Mouse (Mus musculus) macrophage (primary cell): ENCODE results near the gene Prdm9. TPM values are rescaled to one million over a fixed set of nuclear protein-coding genes. Genes with fewer than 3 reads are reported as not detected.

Source experiments
- H3K27ac ChIP-seq: fragments of 350-480 bp; formaldehyde crosslinking; 2 replicates; pipeline ENCODE4 v1.9.0; 2021
- H3K36me3 ChIP-seq: fragments of 350-480 bp; formaldehyde crosslinking; 2 replicates; pipeline ENCODE4 v1.9.0; 2021; ENCODE audit errors: inconsistent target
- H3K4me3 ChIP-seq: fragments of 350-480 bp; formaldehyde crosslinking; 2 replicates; pipeline ENCODE4 v1.9.0; 2021; ENCODE audit errors: inconsistent target
- H3K79me2 ChIP-seq: fragments of 350-480 bp; formaldehyde crosslinking; 2 replicates; pipeline ENCODE4 v1.9.0; 2021; ENCODE audit errors: inconsistent target
- WGBS: methylation state at CpG from one replicate; pipeline ENCODE4 v1.1.7; 2026; ENCODE audit warnings: inconsistent platforms; ENCODE audit not compliant: missing documents; 5-methylcytosine and 5-hydroxymethylcytosine counted together
- polyA plus RNA-seq: library from polyadenylated mRNA; stranded (reverse); fragments of 250-400 nt; gene quantifications from 3 replicates; pipeline ENCODE4 v1.2.4, GENCODE M21; 2018; ENCODE audit warnings: inconsistent platforms
- total RNA-seq, 78 experiments: library from RNA; depleted of rRNA; stranded (reverse); fragments of 250-400 nt; gene quantifications; 1 replicate in 9 of 78; 2 replicates in 24 of 78; 3 replicates in 43 of 78; 4 replicates in 2 of 78; pipeline ENCODE4 v1.2.4; 2018; ENCODE audit warnings: inconsistent platforms in 56 of 78

The Prdm9 gene
- total RNA-seq (2018; cell fraction: chromatin; rRNA removed) = 10 to 100 TPM; 15.0 to 30.5 (median 23.0) TPM
- 1 to 10 TPM; 1.3 to 3.7 (median 2.1) TPM for total RNA-seq (2018; cell fraction: cytosol; rRNA removed)
- total RNA-seq (2018; cell fraction: nucleus; rRNA removed) = 10 to 100 TPM in 21 of 26 experiments, 1 to 10 TPM in 5; 5.2 to 26.2 (median 14.0) TPM
- polyA plus RNA-seq = 1.9 to 3.2 TPM (median 3.1 TPM) in 3 replicates

GRCm38 (mm10) chr17:15564014-15564927 lies at the start of gene Prdm9:
Gene Prdm9 (minus strand): TSS chr17:15564354.
- under 1% methylated on average over 43 of the region's 43 CpGs for WGBS
- Histone ChIP-seq H3K4me3 (peak within 1 kb of the TSS; percentile 78), H3K79me2 (no peaks in the 10 kb centered on the region), H3K27ac (peak within 1 kb of the TSS; percentile 85), H3K36me3 (no peaks in the 10 kb centered on the region)

- Histone ChIP-seq H3K36me3 (no peaks in the 10 kb centered on the region), H3K4me3 (no peak overlapping the region), H3K79me2 (no peaks in the 10 kb centered on the region), H3K27ac (no peak overlapping the region)
- 81% methylated on average over 7 of the region's 11 CpGs for WGBS
Observed at GRCm38 (mm10) chr17:15599496-15599895, 35.3 kb upstream of the Prdm9 start.

GRCm38 (mm10) chr17:15591216-15591881 lies 27.2 kb upstream of the Prdm9 start:
- H3K27ac ChIP-seq = no peak overlapping the region
- H3K79me2 ChIP-seq = no peaks in the 10 kb centered on the region
- WGBS = 80% methylated on average over 5 of the region's 7 CpGs
- H3K36me3 ChIP-seq = no peaks in the 10 kb centered on the region
- H3K4me3 ChIP-seq = no peak overlapping the region

- H3K79me2 ChIP-seq = no peaks in the 10 kb centered on the region
- H3K27ac ChIP-seq = no peak overlapping the region
- 96% methylated on average over 2 of the region's 2 CpGs for WGBS
- H3K4me3 ChIP-seq = no peak overlapping the region
- H3K36me3 ChIP-seq = no peaks in the 10 kb centered on the region
Observed at GRCm38 (mm10) chr17:15588116-15588515, 24.0 kb upstream of the Prdm9 start.

GRCm38 (mm10) chr17:15585691-15586090 lies 21.5 kb upstream of the Prdm9 start:
- no peak overlapping the region for H3K27ac ChIP-seq
- no peak overlapping the region for H3K4me3 ChIP-seq
- no peaks in the 10 kb centered on the region for H3K36me3 ChIP-seq
- H3K79me2 ChIP-seq = no peaks in the 10 kb centered on the region
- WGBS = 77% methylated on average over 2 of the region's 4 CpGs

- no peak overlapping the region for H3K27ac ChIP-seq
- H3K79me2 ChIP-seq = no peaks in the 10 kb centered on the region
- no peak overlapping the region for H3K4me3 ChIP-seq
- 39% methylated on average over 7 of the region's 7 CpGs for WGBS
- no peaks in the 10 kb centered on the region for H3K36me3 ChIP-seq
Observed at GRCm38 (mm10) chr17:15583071-15583470, 18.9 kb upstream of the Prdm9 start.

GRCm38 (mm10) chr17:15580072-15580447 lies 15.9 kb upstream of the Prdm9 start:
- Histone ChIP-seq H3K4me3 (no peak overlapping the region), H3K79me2 (no peaks in the 10 kb centered on the region), H3K27ac (no peak overlapping the region), H3K36me3 (no peaks in the 10 kb centered on the region)
- WGBS = 82% methylated on average over 2 of the region's 2 CpGs

GRCm38 (mm10) chr17:15579410-15580071 lies 15.4 kb upstream of the Prdm9 start:
- Histone ChIP-seq H3K27ac (no peak overlapping the region), H3K4me3 (no peak overlapping the region), H3K36me3 (no peaks in the 10 kb centered on the region), H3K79me2 (no peaks in the 10 kb centered on the region)
- WGBS = 89% methylated on average over 7 of the region's 7 CpGs

- 2% methylated on average over 30 of the region's 32 CpGs for WGBS
- H3K36me3 ChIP-seq = no peaks in the 10 kb centered on the region
- H3K27ac ChIP-seq = no peak overlapping the region
- H3K79me2 ChIP-seq = no peaks in the 10 kb centered on the region
- H3K4me3 ChIP-seq = no peak overlapping the region
Observed at GRCm38 (mm10) chr17:15577291-15577694, 13.1 kb upstream of the Prdm9 start.

GRCm38 (mm10) chr17:15575056-15575455 lies 10.9 kb upstream of the Prdm9 start:
- H3K4me3 ChIP-seq = no peak overlapping the region
- no peaks in the 10 kb centered on the region for H3K36me3 ChIP-seq
- no peak overlapping the region for H3K27ac ChIP-seq
- 75% methylated on average over 1 of the region's 1 CpGs for WGBS
- no peaks in the 10 kb centered on the region for H3K79me2 ChIP-seq

- Histone ChIP-seq H3K27ac (no peak overlapping the region), H3K79me2 (no peaks in the 10 kb centered on the region), H3K36me3 (no peaks in the 10 kb centered on the region), H3K4me3 (no peak overlapping the region)
- 72% methylated on average over 5 of the region's 5 CpGs for WGBS
Observed at GRCm38 (mm10) chr17:15566908-15567307, 2.8 kb upstream of the Prdm9 start.

- 58% methylated on average over 11 of the region's 12 CpGs for WGBS
- Histone ChIP-seq H3K36me3 (no peaks in the 10 kb centered on the region), H3K4me3 (peak overlapping the region; percentile 78), H3K27ac (peak overlapping the region; percentile 85), H3K79me2 (no peaks in the 10 kb centered on the region)
Observed at GRCm38 (mm10) chr17:15564928-15565300, 760 bp upstream of the Prdm9 start.

GRCm38 (mm10) chr17:15559946-15560345 lies 4.2 kb downstream of the Prdm9 start:
- WGBS = 100% methylated on average over 1 of the region's 2 CpGs
- Histone ChIP-seq H3K79me2 (no peaks in the 10 kb centered on the region), H3K4me3 (no peak overlapping the region), H3K27ac (no peak overlapping the region), H3K36me3 (no peaks in the 10 kb centered on the region)

GRCm38 (mm10) chr17:15549713-15550112 lies 14.4 kb downstream of the Prdm9 start:
- Histone ChIP-seq H3K4me3 (no peak overlapping the region), H3K79me2 (no peaks in the 10 kb centered on the region), H3K27ac (no peak overlapping the region), H3K36me3 (no peaks in the 10 kb centered on the region)
- WGBS = 94% methylated on average over 1 of the region's 1 CpGs
